Mouse (Mus musculus): Measurements from ENCODE around the gene B3galt6. TPM values are rescaled to one million over a fixed set of nuclear protein-coding genes. Genes with fewer than 3 reads are reported as not detected.

B3galt6 gene
- polyA plus RNA-seq, 1 experiment from 2014 or later = 14.7 TPM

DNA sequence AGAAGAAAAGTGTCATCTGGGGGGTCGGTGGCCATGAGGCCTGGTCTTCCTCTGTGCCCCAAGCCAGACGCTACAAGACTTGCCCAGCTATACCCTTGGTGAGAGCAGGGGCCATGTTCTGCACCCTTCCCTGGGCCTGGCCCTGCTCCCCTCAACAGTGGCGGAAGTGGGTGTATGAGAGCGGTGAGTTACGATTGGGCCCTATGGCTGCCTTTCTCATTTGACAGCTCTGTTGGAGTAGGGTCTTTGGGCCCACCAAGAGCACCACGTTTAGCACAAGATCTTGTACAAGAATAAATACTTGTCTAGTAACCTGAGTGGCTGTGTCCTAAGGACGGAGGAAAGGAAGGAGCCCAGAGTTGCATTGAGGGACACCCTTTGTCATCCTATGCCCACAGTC, 36.1 kb upstream of the B3galt6 start:
- Histone ChIP-seq H3K4me2 (ENCODE audit: low read depth, low read length) (no peak overlapping the region), H3K4me1 (ENCODE audit: control insufficient read depth, insufficient read depth, low read length) (peaks cover 17% of the 10 kb centered on the region), H3K27me3 (replicated peaks; ENCODE audit: control insufficient read depth, insufficient read depth, low read length) (no peaks in the 10 kb centered on the region), H3K4me3 (ENCODE audit: low read depth, low read length) (no peak overlapping the region), H3K9me3 (ENCODE audit: control insufficient read depth, low read length) (no peaks in the 10 kb centered on the region), H3K36me3 (ENCODE audit: control insufficient read depth, insufficient read depth, low read length) (peaks cover 18% of the 10 kb centered on the region; the same call in 1 of the 2 replicates), H3K9ac (ENCODE audit: low read depth, low read length) (no peak overlapping the region), H3K27ac (replicated peaks; ENCODE audit: low read depth, low read length) (no peak overlapping the region)
- DNase-seq (ENCODE audit: low spot score) = no peak
- no peak for ATAC-seq (ENCODE audit: low read depth)
- 97% methylated on average over 7 of the region's 7 CpGs for WGBS

- Histone ChIP-seq H3K4me2 (ENCODE audit: low read depth, low read length) (no peak within 1 kb of the TSS), H3K9me3 (ENCODE audit: control insufficient read depth, low read length) (no peaks in the 10 kb centered on the region), H3K9ac (ENCODE audit: low read depth, low read length) (no peak within 1 kb of the TSS), H3K27me3 (replicated peaks; ENCODE audit: control insufficient read depth, insufficient read depth, low read length) (no peaks in the 10 kb centered on the region), H3K36me3 (ENCODE audit: control insufficient read depth, insufficient read depth, low read length) (peaks cover 18% of the 10 kb centered on the region; the same call in 1 of the 2 replicates), H3K4me1 (ENCODE audit: control insufficient read depth, insufficient read depth, low read length) (peaks cover 10% of the 10 kb centered on the region; the same call in 1 of the 2 replicates), H3K4me3 (ENCODE audit: low read depth, low read length) (no peak within 1 kb of the TSS), H3K27ac (replicated peaks; ENCODE audit: low read depth, low read length) (no peak within 1 kb of the TSS)
- DNase-seq (ENCODE audit: low spot score) (peak; percentile 54), ATAC-seq (ENCODE audit: low read depth) (peak; percentile 38; the same call in 1 of the 2 replicates)
- WGBS = 43% methylated on average over 4 of the region's 4 CpGs
Measured at GRCm38 (mm10) chr4:156026013-156026412, 33.6 kb upstream of the B3galt6 start, which contains the start of gene Tnfrsf18. Gene Tnfrsf18, plus strand, starts transcription at chr4:156026164.

DNA sequence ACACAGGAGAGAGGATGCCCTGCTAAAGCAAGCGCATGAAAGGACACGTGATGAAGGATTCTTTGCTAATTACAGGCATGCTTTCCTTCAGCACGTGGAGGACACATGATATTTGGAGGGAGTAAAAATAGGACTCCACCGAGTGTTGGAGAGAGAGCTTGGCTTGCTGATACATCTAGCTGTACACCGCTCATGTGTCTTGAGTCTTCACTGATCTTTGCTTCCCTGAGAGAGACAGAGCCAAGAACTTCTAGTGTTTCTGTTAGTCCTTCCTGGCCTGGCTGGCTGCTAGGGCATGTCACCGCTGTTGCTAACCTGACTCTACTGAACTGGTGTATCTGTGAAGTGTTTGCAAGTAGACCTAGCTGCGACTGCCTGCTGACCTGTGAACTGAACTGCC, 31.7 kb upstream of the B3galt6 start:
- Histone ChIP-seq H3K4me3 (ENCODE audit: low read depth, low read length) (no peak overlapping the region), H3K9me3 (ENCODE audit: control insufficient read depth, low read length) (no peaks in the 10 kb centered on the region), H3K36me3 (ENCODE audit: control insufficient read depth, insufficient read depth, low read length) (peaks cover 24% of the 10 kb centered on the region; the same call in 1 of the 2 replicates), H3K27me3 (replicated peaks; ENCODE audit: control insufficient read depth, insufficient read depth, low read length) (no peaks in the 10 kb centered on the region), H3K4me2 (ENCODE audit: low read depth, low read length) (no peak overlapping the region), H3K4me1 (ENCODE audit: control insufficient read depth, insufficient read depth, low read length) (no peaks in the 10 kb centered on the region), H3K9ac (ENCODE audit: low read depth, low read length) (no peak overlapping the region), H3K27ac (replicated peaks; ENCODE audit: low read depth, low read length) (no peak overlapping the region)
- ATAC-seq (ENCODE audit: low read depth) (no peak), DNase-seq (ENCODE audit: low spot score) (no peak)
- 87% methylated on average over 7 of the region's 7 CpGs for WGBS

- Histone ChIP-seq H3K27me3 (replicated peaks; ENCODE audit: control insufficient read depth, insufficient read depth, low read length) (no peaks in the 10 kb centered on the region), H3K36me3 (ENCODE audit: control insufficient read depth, insufficient read depth, low read length) (peaks cover 19% of the 10 kb centered on the region; the same call in 1 of the 2 replicates), H3K9ac (ENCODE audit: low read depth, low read length) (no peak overlapping the region), H3K9me3 (ENCODE audit: control insufficient read depth, low read length) (no peaks in the 10 kb centered on the region), H3K4me1 (ENCODE audit: control insufficient read depth, insufficient read depth, low read length) (no peaks in the 10 kb centered on the region), H3K4me2 (ENCODE audit: low read depth, low read length) (no peak overlapping the region), H3K27ac (replicated peaks; ENCODE audit: low read depth, low read length) (no peak overlapping the region), H3K4me3 (ENCODE audit: low read depth, low read length) (no peak overlapping the region)
- ATAC-seq (ENCODE audit: low read depth) = no peak
- no peak for DNase-seq (ENCODE audit: low spot score)
- 84% methylated on average over 9 of the region's 9 CpGs for WGBS
Measured at GRCm38 (mm10) chr4:156023520-156023919, 31.1 kb upstream of the B3galt6 start.

- Histone ChIP-seq H3K27me3 (replicated peaks; ENCODE audit: control insufficient read depth, insufficient read depth, low read length) (no peaks in the 10 kb centered on the region), H3K27ac (replicated peaks; ENCODE audit: low read depth, low read length) (no peak overlapping the region), H3K36me3 (ENCODE audit: control insufficient read depth, insufficient read depth, low read length) (0 out of 2 replicates have a peak, but pooled peaks cover 6% of the 10 kb centered on the region), H3K4me1 (ENCODE audit: control insufficient read depth, insufficient read depth, low read length) (no peaks in the 10 kb centered on the region), H3K4me3 (ENCODE audit: low read depth, low read length) (no peak overlapping the region), H3K9ac (ENCODE audit: low read depth, low read length) (no peak overlapping the region), H3K9me3 (ENCODE audit: control insufficient read depth, low read length) (no peaks in the 10 kb centered on the region), H3K4me2 (ENCODE audit: low read depth, low read length) (no peak overlapping the region)
- ATAC-seq (ENCODE audit: low read depth) (no peak), DNase-seq (ENCODE audit: low spot score) (no peak)
- WGBS = 68% methylated on average over 9 of the region's 9 CpGs
Measured at GRCm38 (mm10) chr4:156021942-156022419, 29.5 kb upstream of the B3galt6 start.

DNA sequence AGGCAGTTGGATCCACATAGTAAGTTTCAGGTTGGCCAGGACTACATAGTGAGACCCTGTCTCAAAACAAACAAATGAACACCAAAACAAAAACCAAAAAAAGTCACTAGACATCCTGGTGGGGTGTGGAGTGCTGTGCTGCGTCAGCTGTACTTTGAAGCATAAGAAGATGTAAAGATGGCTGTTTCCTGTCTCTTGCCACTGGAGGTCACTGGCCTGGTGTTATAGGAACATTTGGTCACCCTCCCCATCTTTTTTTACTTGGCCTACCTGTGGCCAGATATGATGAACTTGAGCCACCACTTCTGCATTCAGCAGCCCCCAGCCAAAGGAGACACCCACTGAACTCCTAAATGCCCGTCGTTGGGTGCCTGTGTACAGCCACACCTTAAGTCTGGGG, 28.9 kb upstream of the B3galt6 start:
- ATAC-seq (ENCODE audit: low read depth) (no peak), DNase-seq (ENCODE audit: low spot score) (no peak)
- 82% methylated on average over 3 of the region's 3 CpGs for WGBS
- H3K4me1 ChIP-seq (ENCODE audit: control insufficient read depth, insufficient read depth, low read length) = no peaks in the 10 kb centered on the region
- H3K4me3 ChIP-seq (ENCODE audit: low read depth, low read length) = no peak overlapping the region
- H3K9ac ChIP-seq (ENCODE audit: low read depth, low read length) = no peak overlapping the region
- no peak overlapping the region for H3K27ac ChIP-seq (replicated peaks; ENCODE audit: low read depth, low read length)
- H3K9me3 ChIP-seq (ENCODE audit: control insufficient read depth, low read length) = no peaks in the 10 kb centered on the region
- no peak overlapping the region for H3K4me2 ChIP-seq (ENCODE audit: low read depth, low read length)
- H3K27me3 ChIP-seq (replicated peaks; ENCODE audit: control insufficient read depth, insufficient read depth, low read length) = no peaks in the 10 kb centered on the region
- peaks cover 6% of the 10 kb centered on the region; the same call in 1 of the 2 replicates for H3K36me3 ChIP-seq (ENCODE audit: control insufficient read depth, insufficient read depth, low read length)

DNA sequence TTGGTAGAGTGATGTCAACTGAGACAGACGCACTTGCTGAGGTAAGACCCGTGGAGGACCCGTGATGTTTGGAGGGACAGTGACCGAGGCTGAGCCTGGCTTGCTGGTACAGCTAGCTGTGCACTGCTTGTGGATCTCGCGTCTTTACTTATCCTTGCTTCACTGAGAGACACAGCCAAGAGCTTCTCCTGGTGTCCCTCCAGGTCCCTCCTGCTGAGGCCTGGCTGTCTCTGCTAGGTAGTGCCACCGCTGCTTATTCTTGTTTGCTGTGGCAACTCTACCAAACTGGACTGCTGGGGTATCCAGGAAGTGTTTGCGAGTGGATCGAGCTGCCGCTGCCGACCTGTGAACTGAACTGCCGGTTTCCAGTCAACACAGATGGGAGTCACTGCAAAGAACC, 27.3 kb upstream of the B3galt6 start:
- no peak overlapping the region for H3K4me2 ChIP-seq (ENCODE audit: low read depth, low read length)
- WGBS = 86% methylated on average over 12 of the region's 12 CpGs
- H3K27ac ChIP-seq (replicated peaks; ENCODE audit: low read depth, low read length) = no peak overlapping the region
- no peaks in the 10 kb centered on the region for H3K9me3 ChIP-seq (ENCODE audit: control insufficient read depth, low read length)
- DNase-seq (ENCODE audit: low spot score) = no peak
- no peaks in the 10 kb centered on the region for H3K27me3 ChIP-seq (replicated peaks; ENCODE audit: control insufficient read depth, insufficient read depth, low read length)
- H3K36me3 ChIP-seq (ENCODE audit: control insufficient read depth, insufficient read depth, low read length) = peaks cover 16% of the 10 kb centered on the region; the same call in 1 of the 2 replicates
- H3K4me3 ChIP-seq (ENCODE audit: low read depth, low read length) = no peak overlapping the region
- H3K4me1 ChIP-seq (ENCODE audit: control insufficient read depth, insufficient read depth, low read length) = no peaks in the 10 kb centered on the region
- no peak for ATAC-seq (ENCODE audit: low read depth)
- H3K9ac ChIP-seq (ENCODE audit: low read depth, low read length) = no peak overlapping the region

DNA sequence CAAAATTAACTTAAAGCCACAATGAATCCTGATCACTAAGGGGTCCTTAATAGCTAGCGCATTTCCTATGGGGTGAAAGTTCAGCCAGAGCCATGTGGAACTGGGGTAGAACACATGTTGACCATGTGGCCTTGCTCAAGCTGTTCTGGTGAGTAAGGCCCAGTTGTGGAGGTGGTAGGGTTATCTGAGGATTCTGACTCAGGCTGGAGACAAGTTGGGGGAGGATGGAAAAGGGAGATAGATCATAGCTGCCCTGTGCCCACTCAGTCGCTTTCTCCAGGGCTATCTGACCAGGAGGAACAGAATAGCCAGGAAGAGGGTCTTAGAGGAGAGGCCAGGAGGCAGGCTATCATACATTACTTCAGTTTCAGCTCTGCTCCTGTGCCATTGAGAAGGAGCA, 22.0 kb upstream of the B3galt6 start:
- H3K36me3 ChIP-seq (ENCODE audit: control insufficient read depth, insufficient read depth, low read length) = peaks cover 58% of the 10 kb centered on the region
- no peaks in the 10 kb centered on the region for H3K9me3 ChIP-seq (ENCODE audit: control insufficient read depth, low read length)
- no peaks in the 10 kb centered on the region for H3K4me1 ChIP-seq (ENCODE audit: control insufficient read depth, insufficient read depth, low read length)
- no peak overlapping the region for H3K27ac ChIP-seq (replicated peaks; ENCODE audit: low read depth, low read length)
- 83% methylated on average over 2 of the region's 2 CpGs for WGBS
- no peak overlapping the region for H3K9ac ChIP-seq (ENCODE audit: low read depth, low read length)
- H3K4me3 ChIP-seq (ENCODE audit: low read depth, low read length) = no peak overlapping the region
- DNase-seq (ENCODE audit: low spot score) = no peak
- no peak overlapping the region for H3K4me2 ChIP-seq (ENCODE audit: low read depth, low read length)
- no peaks in the 10 kb centered on the region for H3K27me3 ChIP-seq (replicated peaks; ENCODE audit: control insufficient read depth, insufficient read depth, low read length)
- ATAC-seq (ENCODE audit: low read depth) = no peak

- Histone ChIP-seq H3K4me2 (ENCODE audit: low read depth, low read length) (no peak within 1 kb of the TSS), H3K27ac (replicated peaks; ENCODE audit: low read depth, low read length) (no peak within 1 kb of the TSS), H3K4me3 (ENCODE audit: low read depth, low read length) (no peak within 1 kb of the TSS), H3K9ac (ENCODE audit: low read depth, low read length) (no peak within 1 kb of the TSS), H3K36me3 (ENCODE audit: control insufficient read depth, insufficient read depth, low read length) (peaks cover 64% of the 10 kb centered on the region), H3K9me3 (ENCODE audit: control insufficient read depth, low read length) (no peaks in the 10 kb centered on the region), H3K27me3 (replicated peaks; ENCODE audit: control insufficient read depth, insufficient read depth, low read length) (no peaks in the 10 kb centered on the region), H3K4me1 (ENCODE audit: control insufficient read depth, insufficient read depth, low read length) (no peaks in the 10 kb centered on the region)
- WGBS = 85% methylated on average over 8 of the region's 8 CpGs
- no peak for DNase-seq (ENCODE audit: low spot score)
- ATAC-seq (ENCODE audit: low read depth) = no peak
Measured at GRCm38 (mm10) chr4:156013637-156014036, 21.2 kb upstream of the B3galt6 start, which contains the start of gene Tnfrsf4. Gene Tnfrsf4, plus strand, starts transcription at chr4:156013843.
